ENCODE assay signal across 24 mouse cellular contexts in genomic region chr1:86834988-86835387, GRCm38 (mm10).
DNase-seq lines count a peak whose midpoint lies in the region; ATAC-seq and TF ChIP-seq lines count a peak whose summit lies in the region.
"Had no signal": no experiment of that assay in that cellular context is flagged by ENCODE, and none has a peak within 500 bp of the region (broad histone marks: within the 10 kb centered on the region; RNA-seq: fewer than 3 reads in every experiment).

No protein-coding gene starts in this region.

- H3K9me3 ChIP-seq in intestine, embryonic 16.5 days (ENCODE audit: control insufficient read depth, low read length), result no peaks in the 10 kb centered on the region
- no peaks in the 10 kb centered on the region for H3K9me3 ChIP-seq in intestine, postnatal 0 days (ENCODE audit: control insufficient read depth)
- H3K9me3 ChIP-seq: embryonic facial prominence, embryonic 10.5 days; embryonic facial prominence, embryonic 15.5 days; forebrain, embryonic 12.5 days; limb, embryonic 13.5 days; lung, embryonic 15.5 days; neural tube, embryonic 13.5 days had no signal

- H3K27me3 ChIP-seq in intestine, embryonic 16.5 days (replicated peaks; ENCODE audit: control insufficient read depth, insufficient read depth, low read length), result no peaks in the 10 kb centered on the region
- H3K27me3 ChIP-seq in intestine, postnatal 0 days (replicated peaks; ENCODE audit: control insufficient read depth, insufficient read depth, low read length), result no peaks in the 10 kb centered on the region
- H3K27me3 ChIP-seq in myocyte (ENCODE audit: control insufficient read depth, insufficient read depth, insufficient read length), result no peaks in the 10 kb centered on the region
- H3K27me3 ChIP-seq: embryonic facial prominence, embryonic 15.5 days; forebrain, embryonic 12.5 days; limb, embryonic 13.5 days; lung, embryonic 15.5 days; neural tube, embryonic 13.5 days had no signal

- H3ac ChIP-seq in myocyte (ENCODE audit: control insufficient read depth, insufficient read length), result no peak overlapping the region

- intact Hi-C loops in left cerebral cortex, postnatal 36 days (cut with DNase I), result no loop called here

- H3K4me1 ChIP-seq in intestine, embryonic 16.5 days (ENCODE audit: control insufficient read depth, insufficient read depth, low read length), result peaks cover 10% of the 10 kb centered on the region
- no peaks in the 10 kb centered on the region for H3K4me1 ChIP-seq in intestine, postnatal 0 days (replicated peaks; ENCODE audit: control insufficient read depth, insufficient read depth, low read length)
- H3K4me1 ChIP-seq: embryonic facial prominence, embryonic 10.5 days; forebrain, embryonic 12.5 days; lung, embryonic 15.5 days had no signal

- H3K27ac ChIP-seq in intestine, embryonic 16.5 days (ENCODE audit: low read length), result 0 out of 2 replicates have a peak overlapping the region, but pooled peaks have one; percentile 26
- no peak overlapping the region for H3K27ac ChIP-seq in intestine, postnatal 0 days (ENCODE audit: low read depth, low read length)
- H3K27ac ChIP-seq: embryonic facial prominence, embryonic 10.5 days; embryonic facial prominence, embryonic 15.5 days; forebrain, embryonic 12.5 days; limb, embryonic 13.5 days; lung, embryonic 15.5 days; neural tube, embryonic 13.5 days had no signal

- no peaks in the 10 kb centered on the region for H3K36me3 ChIP-seq in intestine, embryonic 16.5 days (ENCODE audit: control insufficient read depth, insufficient read depth, low read length)
- H3K36me3 ChIP-seq in intestine, postnatal 0 days (ENCODE audit: control insufficient read depth, insufficient read depth), result no peaks in the 10 kb centered on the region
- H3K36me3 ChIP-seq in myocyte (ENCODE audit: control insufficient read depth, insufficient read depth), result no peaks in the 10 kb centered on the region
- H3K36me3 ChIP-seq: embryonic facial prominence, embryonic 10.5 days; embryonic facial prominence, embryonic 15.5 days; forebrain, embryonic 12.5 days; lung, embryonic 15.5 days; neural tube, embryonic 13.5 days had no signal

- H3K4me3 ChIP-seq in intestine, embryonic 16.5 days (ENCODE audit: low read length), result no peak overlapping the region
- no peak overlapping the region for H3K4me3 ChIP-seq in intestine, postnatal 0 days (ENCODE audit: low read depth, low read length)
- H3K4me3 ChIP-seq in myocyte, result no peak overlapping the region
- H3K4me3 ChIP-seq: embryonic facial prominence, embryonic 10.5 days; embryonic facial prominence, embryonic 15.5 days; forebrain, embryonic 12.5 days; limb, embryonic 13.5 days; lung, embryonic 15.5 days; neural tube, embryonic 13.5 days had no signal

- no peak for TF ChIP-seq POLR2A in myocyte (IDR thresholded peaks at IDR 0.05; ENCODE audit: insufficient read length, low read depth)

- no peaks in the 10 kb centered on the region for H3K79me2 ChIP-seq in myocyte (ENCODE audit: control insufficient read depth, insufficient read depth)

- no peak for ATAC-seq in intestine, embryonic 16.5 days
- no peak for ATAC-seq in intestine, postnatal 0 days
- no peak for ATAC-seq in monocyte, adult 5-6 weeks (replicated peaks; ENCODE audit: insufficient number of reproducible peaks, low FRiP score, low TSS enrichment, poor library complexity, severe bottlenecking)
- ATAC-seq: forebrain, postnatal 0 days; hindbrain, embryonic 16.5 days; midbrain, embryonic 16.5 days had no signal

- no peak overlapping the region for H3K4me2 ChIP-seq in intestine, embryonic 16.5 days (ENCODE audit: low read depth, low read length)
- no peak overlapping the region for H3K4me2 ChIP-seq in intestine, postnatal 0 days (replicated peaks; ENCODE audit: low read depth)
- H3K4me2 ChIP-seq in myocyte (ENCODE audit: low read depth), result peak overlapping the region; percentile 19
- H3K4me2 ChIP-seq: embryonic facial prominence, embryonic 15.5 days; forebrain, embryonic 12.5 days; heart, embryonic 11.5 days; limb, embryonic 13.5 days; liver, embryonic 11.5 days; lung, embryonic 15.5 days; midbrain, embryonic 11.5 days; neural tube, embryonic 13.5 days had no signal

- 54% methylated on average over 2 of the region's 2 CpGs for WGBS in intestine, embryonic 16.5 days
- 63% methylated on average over 2 of the region's 2 CpGs for WGBS in intestine, postnatal 0 days

- no peak overlapping the region for H3K9ac ChIP-seq in intestine, embryonic 16.5 days (ENCODE audit: low read depth, low read length)
- no peak overlapping the region for H3K9ac ChIP-seq in intestine, postnatal 0 days (ENCODE audit: low read depth, low read length)
- H3K9ac ChIP-seq: embryonic facial prominence, embryonic 15.5 days; forebrain, embryonic 12.5 days; forebrain, postnatal 0 days; limb, embryonic 13.5 days; lung, embryonic 15.5 days; neural tube, embryonic 13.5 days had no signal

- TF ChIP-seq CTCF in intestine, postnatal 0 days (IDR thresholded peaks at IDR 0.05; ENCODE audit: low read depth), result no peak

- DNase-seq in left cerebral cortex, adult 11 months (ENCODE audit: low spot score), result peak; percentile 10
- DNase-seq in left cerebral cortex, postnatal 36 days (ENCODE audit: low spot score in 2 of 2), result no peak
- DNase-seq: adrenal gland, postnatal 25 days; B cell, adult 2 months; cerebellum, adult 18-20 months; forebrain, postnatal 0 days; gastrocnemius, postnatal 14 days; retina, postnatal 1 day; right cerebral cortex, postnatal 14 days had no signal

TF ChIP-seq in myocyte, 11 proteins besides CTCF, POLR2A, EP300 and RAD21:
- TF ChIP-seq POLR2AphosphoS2 (IDR thresholded peaks at IDR 0.05; ENCODE audit: insufficient read length, low read depth) (no peak), CEBPB (IDR thresholded peaks at IDR 0.05; ENCODE audit: insufficient read depth, poor library complexity, severe bottlenecking) (no peak), MAX (IDR thresholded peaks at IDR 0.05; ENCODE audit: low read depth) (no peak), E2F4 (IDR thresholded peaks at IDR 0.05; ENCODE audit: insufficient read depth) (no peak), MYOD1 (IDR thresholded peaks at IDR 0.05; ENCODE audit: control insufficient read depth in 1 of 3, insufficient read length in 2 of 3, low read depth in 2 of 3) (no peak), USF1 (IDR thresholded peaks at IDR 0.05; ENCODE audit: low read depth) (no peak), REST (IDR thresholded peaks at IDR 0.05; ENCODE audit: insufficient read depth, insufficient read length) (no peak), MYOG (IDR thresholded peaks at IDR 0.05; ENCODE audit: control insufficient read depth in 1 of 3, insufficient read depth in 1 of 3, insufficient read length in 2 of 3, low read depth in 2 of 3) (no peak), SRF (IDR thresholded peaks at IDR 0.05; ENCODE audit: control insufficient read depth, insufficient read length, low read depth) (no peak), TCF12 (IDR thresholded peaks at IDR 0.05; ENCODE audit: insufficient read depth, poor library complexity, severe bottlenecking) (no peak), TCF3 (IDR thresholded peaks at IDR 0.05; ENCODE audit: insufficient read length, low read depth) (no peak)
